Mouse (Mus musculus): Measurements from ENCODE around the gene Gm21860.
"Not testable (repeated sequence)": the region's sequence is repeated elsewhere in the genome, so short reads cannot be mapped to it uniquely, and the experiment has no call there.

The Gm21860 gene

GRCm38 (mm10) chrY:90754721-90755120 lies at the start of gene Gm21860:
Gene Gm21860, minus strand, starts transcription at chrY:90754821.
- not testable (repeated sequence) for DNase-seq

GRCm38 (mm10) chrY:90784438-90784837 lies 29.8 kb upstream of the Gm21860 start, which contains the start of gene Gm47283:
Gene Gm47283, plus strand, starts transcription at chrY:90784738.
- not testable (repeated sequence) for DNase-seq

- DNase-seq: not testable (repeated sequence)
These were observed 9.4 kb downstream of the Gm21860 start for GRCm38 (mm10) chrY:90745256-90745655.

- peak; percentile 92 to 97 for DNase-seq
These were observed 10.1 kb downstream of the Gm21860 start for GRCm38 (mm10) chrY:90744381-90744981.

- no peak for DNase-seq
These were observed 10.8 kb downstream of the Gm21860 start for GRCm38 (mm10) chrY:90743811-90744220.

GRCm38 (mm10) chrY:90743053-90743810 lies 11.4 kb downstream of the Gm21860 start:
- DNase-seq: peak in 1 of 2 experiments; percentile 8

- DNase-seq: not testable (repeated sequence)
These were observed 12.2 kb downstream of the Gm21860 start for GRCm38 (mm10) chrY:90742261-90743052.

- DNase-seq: peak in 1 of 2 experiments; percentile 20
These were observed 13.0 kb downstream of the Gm21860 start for GRCm38 (mm10) chrY:90741452-90742260.

GRCm38 (mm10) chrY:90741006-90741405 lies 13.6 kb downstream of the Gm21860 start:
- DNase-seq: not testable (repeated sequence)

GRCm38 (mm10) chrY:90740013-90740561 lies 14.5 kb downstream of the Gm21860 start:
- DNase-seq: peak in 1 of 2 experiments; percentile 38

- peak in 1 of 2 experiments; percentile 33 for DNase-seq
These were observed 15.0 kb downstream of the Gm21860 start for GRCm38 (mm10) chrY:90739531-90740012.

- peak in 1 of 2 experiments; percentile 25 for DNase-seq
These were observed 15.6 kb downstream of the Gm21860 start for GRCm38 (mm10) chrY:90738841-90739530.

- no peak for DNase-seq
These were observed 16.3 kb downstream of the Gm21860 start for GRCm38 (mm10) chrY:90738431-90738680.

GRCm38 (mm10) chrY:90737606-90738430 lies 16.8 kb downstream of the Gm21860 start:
- DNase-seq: no peak

GRCm38 (mm10) chrY:90736217-90737000 lies 18.2 kb downstream of the Gm21860 start:
- DNase-seq: not testable (repeated sequence)

- not testable (repeated sequence) for DNase-seq
These were observed 19.3 kb downstream of the Gm21860 start for GRCm38 (mm10) chrY:90735181-90735895.

GRCm38 (mm10) chrY:90734334-90734696 lies 20.3 kb downstream of the Gm21860 start:
- not testable (repeated sequence) for DNase-seq

GRCm38 (mm10) chrY:90733656-90734333 lies 20.8 kb downstream of the Gm21860 start:
- DNase-seq: peak in 1 of 2 experiments; percentile 45
